Mouse (Mus musculus) heart, postnatal 25 days (tissue): Measurements from ENCODE around the gene Olfr464. TPM values are rescaled to one million over a fixed set of nuclear protein-coding genes. Genes with fewer than 3 reads are reported as not detected.
"Not testable (repeated sequence)": the region's sequence is repeated elsewhere in the genome, so short reads cannot be mapped to it uniquely, and the experiment has no call there.

Source experiments
- DNase-seq: peaks from one replicate; pipeline ENCODE4 v3.0.0; 2022; ENCODE audit warnings: low spot score
- intact Hi-C: fragments of 180-260 bp; cut with DNase I; formaldehyde crosslinking; loops from one replicate; pipeline ENCODE4 v1.15.1; 2025
- total RNA-seq, 2 experiments: library from RNA; stranded (reverse); gene quantifications; 2 replicates each; pipeline ENCODE4 v1.2.3; 2021

The Olfr464 gene
- total RNA-seq, 2 experiments from 2014 or later = not detected

GRCm38 (mm10) chr11:87871766-87872165 lies 49.0 kb downstream of the Olfr464 start:
- no peak for DNase-seq
- intact Hi-C loops = no loop called here

GRCm38 (mm10) chr11:87870096-87870495 lies 50.7 kb downstream of the Olfr464 start:
- intact Hi-C loops = no loop called here
- no peak for DNase-seq

GRCm38 (mm10) chr11:87866891-87867290 lies 53.9 kb downstream of the Olfr464 start:
- DNase-seq, intact Hi-C loops: not testable (repeated sequence)

Other genes starting within 250 kb of the Olfr464 start
- gene Supt4a, start 183.4 kb downstream of the Olfr464 start, total RNA-seq = 10 to 100 TPM; 42.9 to 46.7 TPM
- under 1 TPM; 0.14 to 0.42 TPM for gene Tspoap1, start 160.4 kb downstream of the Olfr464 start, total RNA-seq
- not detected for gene Mpo, start 127.4 kb downstream of the Olfr464 start, total RNA-seq
- not detected for gene Lpo, start 92.7 kb downstream of the Olfr464 start, total RNA-seq
- gene Mks1, start 67.8 kb downstream of the Olfr464 start, total RNA-seq = 1 to 10 TPM; 2.5 to 3.1 TPM
- gene Epx, start 45.4 kb downstream of the Olfr464 start, total RNA-seq = not detected
- not detected for gene Olfr462, start 28.7 kb downstream of the Olfr464 start, total RNA-seq
- gene Olfr463, start 23.6 kb downstream of the Olfr464 start, total RNA-seq = not detected
- gene Dynll2, start 66.6 kb upstream of the Olfr464 start, total RNA-seq = 100 to 1,000 TPM; 350 to 375 TPM
- gene Srsf1, start 126.4 kb upstream of the Olfr464 start, total RNA-seq = 100 to 1,000 TPM in 1 of 2 experiments, 10 to 100 TPM in 1; 95.4 to 116 TPM
- 10 to 100 TPM; 40.7 to 45.3 TPM for gene Vezf1, start 147.3 kb upstream of the Olfr464 start, total RNA-seq
- 10 to 100 TPM; 50.4 to 55.1 TPM for gene Cuedc1, start 177.1 kb upstream of the Olfr464 start, total RNA-seq